Mouse (Mus musculus) heart, postnatal 36 days (tissue): Measurements from ENCODE around the gene Cldn16. TPM values are rescaled to one million over a fixed set of nuclear protein-coding genes. Genes with fewer than 3 reads are reported as not detected.
"Not testable (repeated sequence)": the region's sequence is repeated elsewhere in the genome, so short reads cannot be mapped to it uniquely, and the experiment has no call there.

Source experiments
- DNase-seq, 2 experiments: peaks; one replicate each; pipeline ENCODE4 v3.0.0; 2021 to 2022
- intact Hi-C: fragments of 180-260 bp; cut with DNase I; formaldehyde crosslinking; loops from one replicate; pipeline ENCODE4 v1.15.1; 2025
- total RNA-seq, 2 experiments: library from RNA; stranded (reverse); gene quantifications; 2 replicates each; pipeline ENCODE4 v1.2.3; 2021

Gene Cldn16
- total RNA-seq, result not detected

GRCm38 (mm10) chr16:26462835-26463234 is at the start of gene Cldn16:
Gene Cldn16 (plus strand): TSS chr16:26463135.
- no peak for DNase-seq
- intact Hi-C loops, result no loop called here

GRCm38 (mm10) chr16:26418616-26419015 is 44.3 kb upstream of the Cldn16 start:
- DNase-seq, result no peak
- intact Hi-C loops, result no loop called here

- no peak for DNase-seq
- intact Hi-C loops, result no loop called here
These were observed 40.9 kb upstream of the Cldn16 start for GRCm38 (mm10) chr16:26422078-26422477.

- intact Hi-C loops, result no loop called here
- DNase-seq, result no peak
These were observed 32.7 kb upstream of the Cldn16 start for GRCm38 (mm10) chr16:26430246-26430645.

GRCm38 (mm10) chr16:26433486-26433885 is 29.4 kb upstream of the Cldn16 start:
- DNase-seq, result no peak
- intact Hi-C loops, result no loop called here

- intact Hi-C loops, result no loop called here
These were observed 22.9 kb upstream of the Cldn16 start for GRCm38 (mm10) chr16:26440031-26440430.

GRCm38 (mm10) chr16:26441156-26441555 is 21.8 kb upstream of the Cldn16 start:
- intact Hi-C loops, result no loop called here
- DNase-seq, result no peak

More at GRCm38 (mm10) chr16:26440031-26440430, 22.9 kb upstream of the Cldn16 start:
- no peak for DNase-seq

GRCm38 (mm10) chr16:26444843-26445242 is 18.1 kb upstream of the Cldn16 start:
- intact Hi-C loops, result no loop called here
- no peak for DNase-seq

GRCm38 (mm10) chr16:26447594-26447993 is 15.3 kb upstream of the Cldn16 start:
- no peak for DNase-seq
- intact Hi-C loops, result no loop called here

- intact Hi-C loops, result no loop called here
- no peak for DNase-seq
These were observed 8.8 kb upstream of the Cldn16 start for GRCm38 (mm10) chr16:26454163-26454562.

- intact Hi-C loops, result no loop called here
- DNase-seq, result no peak
These were observed 6.8 kb upstream of the Cldn16 start for GRCm38 (mm10) chr16:26456182-26456581.

GRCm38 (mm10) chr16:26466535-26466934 is 3.6 kb downstream of the Cldn16 start:
- no peak for DNase-seq
- intact Hi-C loops, result no loop called here

GRCm38 (mm10) chr16:26471254-26471653 is 8.3 kb downstream of the Cldn16 start:
- intact Hi-C loops, result no loop called here
- no peak for DNase-seq

- DNase-seq, result no peak
These were observed 32.8 kb downstream of the Cldn16 start for GRCm38 (mm10) chr16:26495721-26496120.

GRCm38 (mm10) chr16:26499705-26500104 is 36.8 kb downstream of the Cldn16 start:
- DNase-seq, intact Hi-C loops: not testable (repeated sequence)

More at GRCm38 (mm10) chr16:26495721-26496120, 32.8 kb downstream of the Cldn16 start:
- intact Hi-C loops, result no loop called here

GRCm38 (mm10) chr16:26500738-26501137 is 37.8 kb downstream of the Cldn16 start:
- intact Hi-C loops, result no loop called here
- no peak for DNase-seq

GRCm38 (mm10) chr16:26504961-26505360 is 42.0 kb downstream of the Cldn16 start:
- intact Hi-C loops, result no loop called here

GRCm38 (mm10) chr16:26519596-26519995 is 56.7 kb downstream of the Cldn16 start:
- no peak for DNase-seq
- intact Hi-C loops, result no loop called here

More at GRCm38 (mm10) chr16:26504961-26505360, 42.0 kb downstream of the Cldn16 start:
- no peak for DNase-seq

- no peak for DNase-seq
- intact Hi-C loops, result no loop called here
These were observed 62.9 kb downstream of the Cldn16 start for GRCm38 (mm10) chr16:26525832-26526231.

- no peak for DNase-seq
- intact Hi-C loops, result no loop called here
These were observed 63.7 kb downstream of the Cldn16 start, which contains the start of gene Tmem207 for GRCm38 (mm10) chr16:26526669-26527068. Gene Tmem207 (minus strand): TSS chr16:26526769.

- intact Hi-C loops, result no loop called here
- DNase-seq, result no peak
These were observed 65.2 kb downstream of the Cldn16 start for GRCm38 (mm10) chr16:26527931-26528666.

- intact Hi-C loops, result no loop called here
- DNase-seq, result no peak
These were observed 67.5 kb downstream of the Cldn16 start for GRCm38 (mm10) chr16:26530451-26530850.
